In genomic region chr1:55144338-55144737, GRCm38 (mm10) we compare ENCODE assay signal across 15 mouse cellular contexts.
"Had no signal": no experiment of that assay in that cellular context is flagged by ENCODE, and none has a peak within 500 bp of the region (broad histone marks: within the 10 kb centered on the region; RNA-seq: fewer than 3 reads in every experiment).

No protein-coding gene starts in this region.

- DNase-seq: cerebellum, adult 9-10 months; cerebellum, adult 9-11 months; cerebellum, postnatal 10 days; cerebellum, postnatal 14 days; cerebellum, postnatal 25 days; cerebellum, postnatal 36 days; embryo, embryonic 11 days; forebrain, postnatal 0 days; gastrocnemius, adult 2 months; gastrocnemius, postnatal 10 days; gastrocnemius, postnatal 14 days; gastrocnemius, postnatal 25 days; gastrocnemius, postnatal 36 days; heart, adult 18-20 months; heart, adult 2 months had no signal
